Mouse (Mus musculus) urinary bladder, postnatal 0 days (tissue): ENCODE data around the gene Omg. TPM values are rescaled to one million over a fixed set of nuclear protein-coding genes. Genes with fewer than 3 reads are reported as not detected.

Experiments used
- polyA plus RNA-seq: library from polyadenylated mRNA; unstranded; fragments of >200 nt; fragmentation: Nextera tagmentation; extraction: Ambion mirVana; gene quantifications from 2 replicates; pipeline ENCODE4 v1.2.1, GENCODE M21; 2015

Gene Omg
- polyA plus RNA-seq: 0.08 TPM in 1 of 2 replicates, not detected in the other

GRCm38 (mm10) chr11:79503845-79504244 lies at the start of gene Omg:
TSS of gene Omg (minus strand) at chr11:79504084.

GRCm38 (mm10) chr11:79530333-79530761 lies 26.5 kb upstream of the Omg start, which contains the start of the genes Evi2 and Evi2a:
TSS of gene Evi2 (minus strand) at chr11:79530589.
TSS of gene Evi2a (minus strand) at chr11:79530609.

GRCm38 (mm10) chr11:79523560-79524309 lies 19.9 kb upstream of the Omg start, which contains the start of gene Evi2b:
TSS of gene Evi2b (minus strand) at chr11:79523762.

Other genes with a start within 250 kb of the Omg start
- gene Wsb1, start 249.4 kb downstream of the Omg start, polyA plus RNA-seq: 118 and 139 TPM in 2 replicates
- gene Gm9964, start 207.2 kb downstream of the Omg start, polyA plus RNA-seq: 0.23 TPM in 1 of 2 replicates, not detected in the other
- gene Nf1, start 164.4 kb downstream of the Omg start, polyA plus RNA-seq: 3.9 and 4.1 TPM in 2 replicates
- gene Evi2b, start 19.7 kb upstream of the Omg start, polyA plus RNA-seq: 0.98 and 2.6 TPM in 2 replicates
- 0.23 and 0.48 TPM in 2 replicates for gene Evi2, start 26.5 kb upstream of the Omg start, polyA plus RNA-seq
- 4.8 and 8.1 TPM in 2 replicates for gene Evi2a, start 26.5 kb upstream of the Omg start, polyA plus RNA-seq
- gene Rab11fip4, start 87.1 kb upstream of the Omg start, polyA plus RNA-seq: 0.12 and 0.13 TPM in 2 replicates